12 mouse cellular contexts compared by ENCODE assay signal in the genomic region with DNA sequence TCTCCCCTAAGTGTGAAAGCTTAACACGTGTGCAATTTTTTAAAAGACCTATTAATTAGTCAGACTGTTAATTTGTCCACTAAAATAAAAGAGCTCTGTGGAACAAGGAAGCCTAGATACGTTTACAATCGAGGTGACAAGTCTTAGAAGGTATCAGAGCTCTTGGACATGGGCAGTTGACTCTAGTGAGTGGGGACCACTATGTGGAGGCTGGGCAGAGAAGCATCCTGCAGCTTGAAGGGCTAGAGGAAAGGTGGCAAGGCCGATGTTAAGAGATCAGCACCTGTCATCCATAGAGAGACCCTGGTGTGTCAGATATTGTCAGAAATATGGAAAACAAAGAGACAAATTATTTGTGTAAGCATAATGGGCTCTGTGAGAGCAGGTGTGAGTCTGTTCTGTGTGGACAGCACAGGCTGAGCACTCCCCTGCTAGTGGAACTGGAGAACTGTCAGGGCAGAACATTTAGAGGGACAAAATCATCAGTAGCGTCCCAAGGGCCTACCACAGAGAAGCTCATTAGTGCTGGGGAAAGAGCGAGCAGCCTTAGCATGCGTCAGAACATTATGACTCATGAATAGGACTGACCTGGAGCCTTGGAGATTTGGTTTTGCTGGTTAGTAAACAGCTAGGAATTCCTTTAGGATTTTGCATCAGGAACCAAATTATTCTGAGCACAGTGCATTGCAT.
A peak's percentile ranks its signal among the peaks of the same experiment; 100 is the strongest.
DNase-seq lines count a peak whose midpoint lies in the region; ATAC-seq lines count a peak whose summit lies in the region.
"Had no signal": no experiment of that assay in that cellular context is flagged by ENCODE, and none has a peak within 500 bp of the region (broad histone marks: within the 10 kb centered on the region; RNA-seq: fewer than 3 reads in every experiment).

No protein-coding gene starts in this region.

- H3K27me3 ChIP-seq in neural tube, embryonic 15.5 days (replicated peaks), result no peaks in the 10 kb centered on the region
- no peaks in the 10 kb centered on the region for H3K27me3 ChIP-seq in heart, embryonic 10.5 days (ENCODE audit: insufficient read depth, poor library complexity, severe bottlenecking)
- H3K27me3 ChIP-seq in kidney, embryonic 15.5 days, result no peaks in the 10 kb centered on the region
- H3K27me3 ChIP-seq: heart, embryonic 13.5 days; intestine, embryonic 15.5 days had no signal

- H3K27ac ChIP-seq in neural tube, embryonic 15.5 days (replicated peaks), result peak overlapping the region; percentile 72
- no peak overlapping the region for H3K27ac ChIP-seq in heart, embryonic 10.5 days
- H3K27ac ChIP-seq in kidney, embryonic 15.5 days, result no peak overlapping the region
- H3K27ac ChIP-seq: heart, embryonic 13.5 days; intestine, embryonic 15.5 days had no signal

- H3K9ac ChIP-seq in neural tube, embryonic 15.5 days (replicated peaks), result no peak overlapping the region
- H3K9ac ChIP-seq in kidney, embryonic 15.5 days, result no peak overlapping the region
- H3K9ac ChIP-seq: heart, embryonic 13.5 days; intestine, embryonic 15.5 days had no signal

- H3K36me3 ChIP-seq in neural tube, embryonic 15.5 days, result no peaks in the 10 kb centered on the region
- H3K36me3 ChIP-seq in heart, embryonic 10.5 days, result no peaks in the 10 kb centered on the region
- H3K36me3 ChIP-seq in kidney, embryonic 15.5 days, result no peaks in the 10 kb centered on the region
- H3K36me3 ChIP-seq: heart, embryonic 13.5 days; intestine, embryonic 15.5 days had no signal

- H3K4me2 ChIP-seq in neural tube, embryonic 15.5 days, result no peak overlapping the region
- H3K4me2 ChIP-seq in kidney, embryonic 15.5 days, result no peak overlapping the region
- H3K4me2 ChIP-seq: heart, embryonic 13.5 days; intestine, embryonic 15.5 days had no signal

- H3K4me3 ChIP-seq in neural tube, embryonic 15.5 days (replicated peaks), result no peak overlapping the region
- no peak overlapping the region for H3K4me3 ChIP-seq in heart, embryonic 10.5 days
- no peak overlapping the region for H3K4me3 ChIP-seq in kidney, embryonic 15.5 days (replicated peaks)
- H3K4me3 ChIP-seq: heart, embryonic 13.5 days; intestine, embryonic 15.5 days had no signal

- 34% methylated on average over 7 of the region's 7 CpGs for WGBS in neural tube, embryonic 15.5 days
- 76% methylated on average over 7 of the region's 7 CpGs for WGBS in heart, embryonic 10.5 days
- WGBS in kidney, embryonic 15.5 days, result 75% methylated on average over 7 of the region's 7 CpGs

- no peak for DNase-seq in frontal cortex, postnatal 36 days (ENCODE audit: low spot score in 2 of 2)
- peak; percentile 69 for DNase-seq in brain, adult 2 months (ENCODE audit: low read depth, low spot score)
- DNase-seq in mesoderm, embryonic 11.5 days (ENCODE audit: low read depth, low spot score), result peak; percentile 17
- DNase-seq in heart, embryonic 10.5 days (ENCODE audit: low spot score), result no peak
- DNase-seq in layer of hippocampus, postnatal 36 days, result no peak
- DNase-seq: cerebellum, adult 18-20 months; thymus, postnatal 25 days had no signal

- H3K4me1 ChIP-seq in neural tube, embryonic 15.5 days, result peaks cover 43% of the 10 kb centered on the region
- no peaks in the 10 kb centered on the region for H3K4me1 ChIP-seq in heart, embryonic 10.5 days
- no peaks in the 10 kb centered on the region for H3K4me1 ChIP-seq in kidney, embryonic 15.5 days
- H3K4me1 ChIP-seq: intestine, embryonic 15.5 days had no signal

- no peaks in the 10 kb centered on the region for H3K9me3 ChIP-seq in neural tube, embryonic 15.5 days (replicated peaks)
- H3K9me3 ChIP-seq in heart, embryonic 10.5 days, result no peaks in the 10 kb centered on the region
- no peaks in the 10 kb centered on the region for H3K9me3 ChIP-seq in kidney, embryonic 15.5 days (replicated peaks)
- H3K9me3 ChIP-seq: heart, embryonic 13.5 days; intestine, embryonic 15.5 days had no signal

- peak; percentile 29 for ATAC-seq in frontal cortex, adult (ENCODE audit: low TSS enrichment)
- peak; percentile 50; the same call in 1 of the 2 replicates for ATAC-seq in neural tube, embryonic 15.5 days (ENCODE audit: low FRiP score)
- ATAC-seq in kidney, embryonic 15.5 days (replicated peaks; ENCODE audit: low FRiP score), result no peak
- ATAC-seq: intestine, embryonic 15.5 days had no signal

Comparison
In these comparisons a context has a peak if more than half of its experiments do, and no peak if none do; other contexts are left out.
1. DNase-seq: peak in brain, adult 2 months (single experiment) and mesoderm, embryonic 11.5 days (single experiment); none in frontal cortex, postnatal 36 days (0 of 2), heart, embryonic 10.5 days (single experiment) and layer of hippocampus, postnatal 36 days (0 of 2).